Mouse (Mus musculus) MEL (cell line): ENCODE data around the gene Opcml.

Source experiments
- CTCF ChIP-seq, 3 experiments: IDR thresholded peaks in 2 of 3; conservative IDR thresholded peaks in 1 of 3; 2 replicates each; pipeline ENCODE4 v1.5.1; 2011 to 2012; ENCODE audit warnings: low read length in 3 of 3, low read depth in 2 of 3, mild to moderate bottlenecking in 2 of 3, improper control_type of control experiment in 1 of 3, inconsistent platforms in 1 of 3, mixed read lengths in 1 of 3, moderate library complexity in 1 of 3; ENCODE audit not compliant: control insufficient read depth in 1 of 3, insufficient read depth in 1 of 3, poor library complexity in 1 of 3, severe bottlenecking in 1 of 3
- TCF12 ChIP-seq: IDR thresholded peaks from 2 replicates; pipeline ENCODE4 v1.6.1; 2014; ENCODE audit warnings: low read depth, mild to moderate bottlenecking, inconsistent platforms, low read length, improper control_type of control experiment, moderate library complexity

DNA sequence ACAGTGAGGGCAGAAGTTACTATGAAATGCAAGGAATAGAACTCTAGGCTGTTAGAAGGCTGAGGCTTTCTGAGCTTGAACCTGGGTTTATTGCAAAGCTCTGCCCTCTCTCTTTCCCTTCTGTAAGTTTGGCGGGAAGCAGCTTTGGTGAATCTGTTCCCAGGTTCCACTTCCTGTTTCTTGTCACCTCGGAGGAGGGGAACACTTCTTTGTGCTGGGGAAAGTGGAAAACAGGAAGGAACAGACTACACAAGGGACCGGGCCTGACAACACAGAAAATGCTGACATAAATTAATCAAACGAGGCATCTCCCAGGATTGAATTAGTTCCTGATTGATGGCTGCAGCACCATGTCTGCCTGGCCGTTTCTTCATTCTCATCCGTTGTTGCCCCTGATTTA lies 363.2 kb downstream of the Opcml start:
- TF ChIP-seq CTCF (IDR thresholded peaks at IDR 0.05 in 2 of 3, conservative IDR thresholded peaks at IDR 0.05 in 1 of 3; ENCODE audit: control insufficient read depth in 1 of 3, insufficient read depth in 1 of 3, low read depth in 2 of 3, low read length in 3 of 3, poor library complexity in 1 of 3, severe bottlenecking in 1 of 3): no peak
- TF ChIP-seq TCF12: no peak
